Mouse (Mus musculus): ENCODE measurements around the gene Cdh23. TPM values are rescaled to one million over a fixed set of nuclear protein-coding genes. Genes with fewer than 3 reads are reported as not detected.

Cdh23 gene
- total and polyA plus RNA-seq, 3 experiments, result 4.7 to 7.7 (median 7.0) TPM

DNA sequence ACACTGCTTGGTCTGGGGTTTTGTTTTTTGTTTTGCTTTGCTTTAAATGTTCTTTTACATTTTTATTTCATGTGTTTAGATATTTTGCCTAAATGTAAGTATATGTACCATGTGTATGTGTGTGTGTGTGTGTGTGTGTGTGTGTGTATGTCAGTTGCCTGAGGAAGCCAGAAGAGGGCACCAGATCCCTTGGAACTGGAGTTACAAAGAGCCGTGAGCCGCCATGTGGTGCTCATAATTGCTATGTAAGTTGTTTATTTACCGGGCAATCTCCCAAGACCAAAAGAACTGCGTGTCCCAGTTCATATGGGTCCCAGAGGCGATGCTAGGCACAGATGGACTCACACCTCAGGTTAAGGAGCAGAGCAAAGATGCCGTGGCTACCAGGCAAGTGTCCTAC is 214.9 kb downstream of the Cdh23 start:
- Histone ChIP-seq H3K4me1 (ENCODE audit: control insufficient read depth, insufficient read depth, low read length) (no peaks in the 10 kb centered on the region), H3K4me3 (no peak overlapping the region), H3K79me2 (replicated peaks; ENCODE audit: control insufficient read depth, insufficient read depth, low read length) (no peaks in the 10 kb centered on the region), H3K27ac (no peak overlapping the region), H3K36me3 (ENCODE audit: control insufficient read depth, insufficient read depth, low read length) (no peaks in the 10 kb centered on the region), H3K27me3 (ENCODE audit: control insufficient read depth, insufficient read depth, low read length) (no peaks in the 10 kb centered on the region), H3K9ac (ENCODE audit: low read depth, low read length) (no peak overlapping the region)
- intact Hi-C loops (cut with DNase I), result no loop called here
- DNase-seq, result no peak
- no peak for TF ChIP-seq CTCF (IDR thresholded peaks at IDR 0.05)
- no peak for TF ChIP-seq EP300 (IDR thresholded peaks at IDR 0.05; ENCODE audit: insufficient read depth, low read depth, low read length)
- no peak for TF ChIP-seq POLR2A (IDR thresholded peaks at IDR 0.05; ENCODE audit: insufficient read depth, low read depth, low read length)
- 95% methylated on average over 6 of the region's 6 CpGs for WGBS

DNA sequence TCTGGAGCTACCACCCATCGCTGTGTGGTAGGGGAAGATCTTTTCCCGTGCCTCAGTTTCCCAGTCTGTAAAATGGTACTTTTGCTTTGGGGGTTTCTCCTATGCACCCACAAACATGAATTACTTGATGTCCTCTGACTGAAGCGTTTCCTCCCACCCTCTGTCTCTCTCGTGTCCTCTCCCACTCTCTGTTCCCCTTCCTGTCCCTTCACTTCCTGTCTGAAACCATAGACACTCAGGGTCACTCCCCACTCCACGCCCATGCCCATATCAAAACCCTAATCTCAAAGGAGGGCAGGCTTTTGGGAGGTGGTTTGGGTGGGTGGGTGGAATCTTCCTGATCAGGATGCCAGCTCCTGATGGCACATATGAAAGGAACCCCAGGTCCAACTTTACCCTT is 221.7 kb downstream of the Cdh23 start:
- WGBS, result 48% methylated on average over 5 of the region's 5 CpGs
- Histone ChIP-seq H3K27ac (no peak overlapping the region), H3K27me3 (ENCODE audit: control insufficient read depth, insufficient read depth, low read length) (no peaks in the 10 kb centered on the region), H3K4me1 (ENCODE audit: control insufficient read depth, insufficient read depth, low read length) (no peaks in the 10 kb centered on the region), H3K36me3 (ENCODE audit: control insufficient read depth, insufficient read depth, low read length) (no peaks in the 10 kb centered on the region), H3K4me3 (no peak overlapping the region), H3K9ac (ENCODE audit: low read depth, low read length) (no peak overlapping the region), H3K79me2 (replicated peaks; ENCODE audit: control insufficient read depth, insufficient read depth, low read length) (no peaks in the 10 kb centered on the region)
- no peak for TF ChIP-seq POLR2A (IDR thresholded peaks at IDR 0.05; ENCODE audit: insufficient read depth, low read depth, low read length)
- TF ChIP-seq EP300 (IDR thresholded peaks at IDR 0.05; ENCODE audit: insufficient read depth, low read depth, low read length), result no peak
- no peak for TF ChIP-seq CTCF (IDR thresholded peaks at IDR 0.05)
- intact Hi-C loops (cut with DNase I), result no loop called here
- DNase-seq, result no peak

DNA sequence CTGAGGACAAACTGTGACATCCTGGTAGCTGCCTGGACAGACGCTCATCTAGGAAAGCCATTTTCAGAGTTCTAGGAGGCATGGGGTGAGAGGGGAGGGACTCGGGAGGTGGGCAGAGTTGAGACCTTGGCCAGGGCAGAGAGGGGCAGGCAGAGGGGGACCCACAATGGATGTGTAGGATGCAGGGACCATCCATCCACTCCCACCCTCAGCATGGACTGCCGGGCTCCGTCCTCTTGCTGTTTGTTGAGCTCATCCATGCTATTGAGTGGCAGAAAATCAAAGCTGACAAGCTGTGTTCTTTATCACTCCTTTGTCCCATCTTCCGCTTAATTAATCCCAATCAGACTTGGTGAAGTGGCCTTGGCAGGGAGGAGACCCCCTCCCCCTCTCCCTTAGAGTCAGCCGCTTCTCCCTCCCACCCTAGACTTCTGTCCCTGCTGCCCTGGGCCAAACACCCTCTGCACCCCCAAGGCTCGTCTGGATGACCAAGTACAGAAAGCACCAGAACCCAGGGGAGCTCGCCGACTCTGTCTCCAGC is 222.4 kb downstream of the Cdh23 start:
- H3K36me3 ChIP-seq (ENCODE audit: control insufficient read depth, insufficient read depth, low read length), result no peaks in the 10 kb centered on the region
- DNase-seq, result no peak
- no peak overlapping the region for H3K4me3 ChIP-seq
- H3K27me3 ChIP-seq (ENCODE audit: control insufficient read depth, insufficient read depth, low read length), result no peaks in the 10 kb centered on the region
- no peak overlapping the region for H3K27ac ChIP-seq
- no peaks in the 10 kb centered on the region for H3K79me2 ChIP-seq (replicated peaks; ENCODE audit: control insufficient read depth, insufficient read depth, low read length)
- TF ChIP-seq POLR2A (IDR thresholded peaks at IDR 0.05; ENCODE audit: insufficient read depth, low read depth, low read length) (no peak), EP300 (IDR thresholded peaks at IDR 0.05; ENCODE audit: insufficient read depth, low read depth, low read length) (no peak), CTCF (IDR thresholded peaks at IDR 0.05) (no peak)
- H3K9ac ChIP-seq (ENCODE audit: low read depth, low read length), result no peak overlapping the region
- intact Hi-C loops (cut with DNase I), result no loop called here
- H3K4me1 ChIP-seq (ENCODE audit: control insufficient read depth, insufficient read depth, low read length), result no peaks in the 10 kb centered on the region
- WGBS, result 47% methylated on average over 9 of the region's 9 CpGs

DNA sequence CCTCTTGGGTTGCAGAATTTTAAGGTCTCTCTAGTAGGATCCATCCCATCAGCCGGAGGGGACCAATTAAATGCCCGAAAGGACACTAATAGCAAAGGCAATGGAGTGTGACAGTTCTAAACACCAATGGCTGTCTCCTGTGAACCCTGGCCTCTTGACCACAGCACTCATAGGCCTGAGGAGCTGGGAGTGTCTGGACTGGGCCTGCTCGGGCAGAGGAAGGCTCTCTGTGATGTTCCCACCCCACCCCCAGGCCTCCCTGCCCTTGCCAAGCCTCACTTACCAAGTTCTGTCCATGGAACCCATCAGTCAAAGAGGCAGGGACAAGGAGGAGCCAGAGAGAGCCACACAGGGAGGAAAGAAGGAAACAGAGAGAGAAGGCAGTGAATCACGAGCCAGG is 228.5 kb downstream of the Cdh23 start:
- Histone ChIP-seq H3K27ac (no peak overlapping the region), H3K9ac (ENCODE audit: low read depth, low read length) (no peak overlapping the region), H3K79me2 (replicated peaks; ENCODE audit: control insufficient read depth, insufficient read depth, low read length) (no peaks in the 10 kb centered on the region), H3K27me3 (ENCODE audit: control insufficient read depth, insufficient read depth, low read length) (no peaks in the 10 kb centered on the region), H3K4me1 (ENCODE audit: control insufficient read depth, insufficient read depth, low read length) (no peaks in the 10 kb centered on the region), H3K4me3 (no peak overlapping the region), H3K36me3 (ENCODE audit: control insufficient read depth, insufficient read depth, low read length) (no peaks in the 10 kb centered on the region)
- 62% methylated on average over 4 of the region's 4 CpGs for WGBS
- intact Hi-C loops (cut with DNase I), result no loop called here
- no peak for TF ChIP-seq EP300 (IDR thresholded peaks at IDR 0.05; ENCODE audit: insufficient read depth, low read depth, low read length)
- TF ChIP-seq CTCF (IDR thresholded peaks at IDR 0.05), result no peak
- no peak for TF ChIP-seq POLR2A (IDR thresholded peaks at IDR 0.05; ENCODE audit: insufficient read depth, low read depth, low read length)
- no peak for DNase-seq

DNA sequence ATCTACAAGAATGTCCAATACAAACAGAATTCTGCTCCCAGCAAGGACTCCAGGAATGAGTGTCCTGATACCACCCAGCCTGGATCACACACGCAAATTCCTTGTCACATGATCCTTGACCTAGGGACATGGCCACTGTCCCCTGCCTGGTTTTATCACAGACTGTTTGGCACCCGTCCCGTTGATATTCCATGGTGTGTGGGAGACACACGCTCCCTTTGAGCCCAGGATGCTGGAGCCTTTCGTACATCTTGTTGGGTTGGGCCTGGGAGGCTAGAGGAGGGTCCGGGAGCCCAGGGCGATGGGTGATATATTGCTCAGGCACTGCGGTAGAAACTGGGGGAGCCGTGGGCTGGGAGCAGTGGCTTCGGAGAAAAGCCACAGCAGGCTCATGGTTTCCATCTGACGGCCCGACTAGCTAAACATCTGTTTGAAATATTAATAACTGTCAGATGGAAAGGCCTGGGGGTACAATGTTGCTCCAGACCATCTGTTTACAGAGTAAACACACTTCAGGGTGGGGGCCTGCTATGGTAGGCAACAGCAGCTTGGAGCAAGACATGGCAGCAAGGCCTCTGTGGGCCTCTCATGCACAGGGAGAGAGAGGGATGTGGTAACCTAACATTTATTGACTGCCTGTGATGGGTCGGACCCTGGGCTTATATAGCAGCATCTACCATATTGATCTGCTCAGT is 232.2 kb downstream of the Cdh23 start:
- Histone ChIP-seq H3K79me2 (replicated peaks; ENCODE audit: control insufficient read depth, insufficient read depth, low read length) (no peaks in the 10 kb centered on the region), H3K27me3 (ENCODE audit: control insufficient read depth, insufficient read depth, low read length) (no peaks in the 10 kb centered on the region), H3K27ac (no peak overlapping the region), H3K4me1 (ENCODE audit: control insufficient read depth, insufficient read depth, low read length) (no peaks in the 10 kb centered on the region), H3K36me3 (ENCODE audit: control insufficient read depth, insufficient read depth, low read length) (no peaks in the 10 kb centered on the region), H3K9ac (ENCODE audit: low read depth, low read length) (no peak overlapping the region), H3K4me3 (no peak overlapping the region)
- no peak for TF ChIP-seq CTCF (IDR thresholded peaks at IDR 0.05)
- TF ChIP-seq EP300 (IDR thresholded peaks at IDR 0.05; ENCODE audit: insufficient read depth, low read depth, low read length), result no peak
- 79% methylated on average over 13 of the region's 13 CpGs for WGBS
- DNase-seq, result no peak
- intact Hi-C loops (cut with DNase I), result no loop called here

DNA sequence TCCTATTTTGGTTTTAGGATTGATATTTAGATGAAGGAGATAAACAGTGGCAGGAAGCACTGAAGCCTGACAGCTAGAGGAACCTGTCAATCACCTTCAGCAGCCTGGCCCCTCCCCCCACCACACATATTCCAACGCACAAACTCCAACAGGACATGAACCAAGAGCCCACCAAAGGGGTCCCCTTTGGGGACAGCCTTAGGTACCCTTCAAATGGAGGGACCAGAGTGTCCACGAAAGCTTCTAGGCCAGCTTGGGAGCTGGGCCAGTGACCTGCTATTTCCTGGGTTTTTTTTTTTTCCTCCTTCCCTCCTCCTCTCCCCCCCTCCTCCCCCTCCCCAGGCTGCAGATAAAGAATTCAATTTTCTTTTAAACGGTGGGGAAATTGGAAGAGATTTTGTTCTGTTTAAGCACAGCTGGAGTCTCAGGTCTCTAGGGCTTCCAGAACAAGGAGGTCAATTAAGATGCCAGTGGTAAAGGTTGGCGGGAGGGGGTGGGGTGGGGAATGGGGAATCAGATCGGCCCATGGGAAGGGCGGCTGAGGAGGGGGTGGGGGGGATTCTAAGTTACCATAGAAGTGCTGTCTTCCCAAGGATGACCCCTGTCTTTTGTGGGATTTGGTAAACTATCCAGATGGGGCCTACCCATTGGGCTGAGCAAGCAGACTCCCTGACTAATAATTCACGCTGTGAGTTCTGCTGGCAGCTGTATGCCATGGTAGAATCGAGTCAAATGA is 239.5 kb downstream of the Cdh23 start:
- WGBS, result 36% methylated on average over 8 of the region's 8 CpGs
- intact Hi-C loops (cut with DNase I), result no loop called here
- no peaks in the 10 kb centered on the region for H3K79me2 ChIP-seq (replicated peaks; ENCODE audit: control insufficient read depth, insufficient read depth, low read length)
- H3K36me3 ChIP-seq (ENCODE audit: control insufficient read depth, insufficient read depth, low read length), result no peaks in the 10 kb centered on the region
- H3K4me3 ChIP-seq, result no peak overlapping the region
- H3K4me1 ChIP-seq (ENCODE audit: control insufficient read depth, insufficient read depth, low read length), result no peaks in the 10 kb centered on the region
- H3K27me3 ChIP-seq (ENCODE audit: control insufficient read depth, insufficient read depth, low read length), result no peaks in the 10 kb centered on the region
- TF ChIP-seq EP300 (IDR thresholded peaks at IDR 0.05; ENCODE audit: insufficient read depth, low read depth, low read length), result no peak
- TF ChIP-seq CTCF (IDR thresholded peaks at IDR 0.05), result no peak
- TF ChIP-seq POLR2A (IDR thresholded peaks at IDR 0.05; ENCODE audit: insufficient read depth, low read depth, low read length), result no peak
- H3K27ac ChIP-seq, result no peak overlapping the region
- DNase-seq, result no peak
- H3K9ac ChIP-seq (ENCODE audit: low read depth, low read length), result no peak overlapping the region

All from heart, adult 2 months (tissue).